Mouse (Mus musculus) liver, postnatal 0 days (tissue): ENCODE data around the gene Tulp3. TPM values are rescaled to one million over a fixed set of nuclear protein-coding genes. Genes with fewer than 3 reads are reported as not detected.

ENCODE experiments used
- ATAC-seq: fragments of 200-750 bp; cut with Nextera tagmentation; 2 replicates; pipeline ENCODE4 v1.8.0; 2017; ENCODE audit warnings: mild to moderate bottlenecking, moderate library complexity
- DNase-seq: peaks from one replicate; pipeline ENCODE4 v3.0.0-alpha.2; 2016
- H3K27ac ChIP-seq: fragments of 300-500 bp; sonication (generic); 2 replicates; pipeline ENCODE4 v1.5.1; 2014; ENCODE audit warnings: antibody characterized with exemption, moderate library complexity, mild to moderate bottlenecking, low read depth
- H3K27me3 ChIP-seq: fragments of 300-500 bp; sonication (generic); 2 replicates; pipeline ENCODE4 v1.6.1; 2014; ENCODE audit warnings: low read length, control low read depth, mixed read lengths; ENCODE audit not compliant: insufficient read depth
- H3K36me3 ChIP-seq: fragments of 300-500 bp; sonication (generic); replicated peaks from 2 replicates; pipeline ENCODE4 v1.6.1; 2014; ENCODE audit warnings: mild to moderate bottlenecking, control low read depth, low read length, moderate library complexity, mixed read lengths; ENCODE audit not compliant: insufficient read depth
- H3K4me1 ChIP-seq: fragments of 300-500 bp; sonication (generic); 2 replicates; pipeline ENCODE4 v1.6.1; 2014; ENCODE audit warnings: antibody characterized with exemption, mild to moderate bottlenecking, control low read depth; ENCODE audit not compliant: insufficient read depth
- H3K4me2 ChIP-seq: fragments of 300-500 bp; sonication (generic); 2 replicates; pipeline ENCODE4 v1.6.1; 2014; ENCODE audit warnings: low read depth, mild to moderate bottlenecking, low read length, moderate library complexity, mixed read lengths
- H3K4me3 ChIP-seq: fragments of 300-500 bp; sonication (generic); 2 replicates; pipeline ENCODE4 v1.5.1; 2014; ENCODE audit warnings: low read depth, low read length
- H3K9ac ChIP-seq: fragments of 300-500 bp; sonication (generic); replicated peaks from 2 replicates; pipeline ENCODE4 v1.6.1; 2014; ENCODE audit warnings: mild to moderate bottlenecking, moderate library complexity
- H3K9me3 ChIP-seq: fragments of 300-500 bp; sonication (generic); 2 replicates; pipeline ENCODE4 v1.6.1; 2016; ENCODE audit warnings: mild to moderate bottlenecking, control low read depth, low read length, mixed read lengths
- CTCF ChIP-seq: sonication (generic); IDR thresholded peaks from 2 replicates; pipeline ENCODE4 v1.5.1; 2016; ENCODE audit warnings: antibody characterized with exemption, low read depth
- EP300 ChIP-seq: IDR thresholded peaks from 2 replicates; pipeline ENCODE4 v1.6.1; 2016; ENCODE audit warnings: antibody characterized with exemption, low read depth, mild to moderate bottlenecking
- WGBS: fragments of 180-500 bp; shearing (Covaris S2); extraction: QIAGEN DNeasy Blood & Tissue Kit; methylation state at CpG from one replicate; pipeline ENCODE4 v1.1.7; 2014; ENCODE audit not compliant: insufficient replicate concordance; 5-methylcytosine and 5-hydroxymethylcytosine counted together
- polyA plus RNA-seq: library from polyadenylated mRNA; unstranded; fragments of >200 nt; fragmentation: Nextera tagmentation; extraction: Ambion mirVana; gene quantifications from 2 replicates; pipeline ENCODE4 v1.2.1, GENCODE M21; 2015

Gene Tulp3
- polyA plus RNA-seq, 1 experiment from 2014 or later = 1.2 TPM

GRCm38 (mm10) chr6:128362381-128363006 lies 6.8 kb upstream of the Tulp3 start, which contains the start of the genes Rhno1 and Foxm1:
Gene Rhno1 (minus strand): TSS chr6:128362911.
Gene Foxm1 (plus strand): TSS chr6:128362967.
- peaks cover 19% of the 10 kb centered on the region for H3K4me1 ChIP-seq
- H3K36me3 ChIP-seq = peaks cover 28% of the 10 kb centered on the region
- under 1% methylated on average over 35 of the region's 76 CpGs for WGBS

GRCm38 (mm10) chr6:128361901-128362300 lies 6.2 kb upstream of the Tulp3 start:
- Histone ChIP-seq H3K27me3 (no peaks in the 10 kb centered on the region), H3K4me3 (peak overlapping the region; percentile 96), H3K27ac (peak overlapping the region; percentile 94), H3K9me3 (no peaks in the 10 kb centered on the region), H3K4me1 (peaks cover 19% of the 10 kb centered on the region), H3K4me2 (peak overlapping the region; percentile 97), H3K36me3 (peaks cover 26% of the 10 kb centered on the region), H3K9ac (peak overlapping the region; percentile 97)
- no peak for TF ChIP-seq EP300
- TF ChIP-seq CTCF = no peak
- DNase-seq = no peak
- ATAC-seq = no peak
- WGBS = 15% methylated on average over 9 of the region's 9 CpGs

More at GRCm38 (mm10) chr6:128362381-128363006, 6.8 kb upstream of the Tulp3 start, which contains the start of the genes Rhno1 and Foxm1:
- TF ChIP-seq CTCF (no peak), EP300 (no peak)
- ATAC-seq = peak; percentile 90
- Histone ChIP-seq H3K27ac (peak within 1 kb of the TSS; percentile 94), H3K4me2 (peak within 1 kb of the TSS; percentile 97), H3K9ac (peak within 1 kb of the TSS; percentile 97), H3K9me3 (no peaks in the 10 kb centered on the region), H3K27me3 (no peaks in the 10 kb centered on the region), H3K4me3 (peak within 1 kb of the TSS; percentile 96)
- DNase-seq = peak; percentile 90

- 28% methylated on average over 2 of the region's 2 CpGs for WGBS
- Histone ChIP-seq H3K27ac (no peak overlapping the region), H3K9me3 (no peaks in the 10 kb centered on the region), H3K9ac (no peak overlapping the region), H3K4me2 (no peak overlapping the region), H3K27me3 (peaks cover 2% of the 10 kb centered on the region; the same call in 1 of the 2 replicates), H3K4me3 (no peak overlapping the region), H3K36me3 (peaks cover 20% of the 10 kb centered on the region), H3K4me1 (peaks cover 27% of the 10 kb centered on the region)
- TF ChIP-seq CTCF (peak; percentile 86), EP300 (no peak)
- ATAC-seq (no peak), DNase-seq (peak; percentile 68)
These were observed 3.3 kb upstream of the Tulp3 start for GRCm38 (mm10) chr6:128358999-128359398.

GRCm38 (mm10) chr6:128355201-128355681 lies 410 bp downstream of the Tulp3 start:
- TF ChIP-seq EP300 (no peak), CTCF (no peak)
- peak; percentile 53 for ATAC-seq
- under 1% methylated on average over 19 of the region's 28 CpGs for WGBS
- DNase-seq = no peak
- H3K27me3 ChIP-seq = peaks cover 2% of the 10 kb centered on the region; the same call in 1 of the 2 replicates
- peak overlapping the region; percentile 70 for H3K27ac ChIP-seq
- peaks cover 20% of the 10 kb centered on the region for H3K36me3 ChIP-seq
- H3K4me2 ChIP-seq = peak overlapping the region; percentile 97
- peak overlapping the region; percentile 65 for H3K9ac ChIP-seq
- no peaks in the 10 kb centered on the region for H3K9me3 ChIP-seq
- H3K4me3 ChIP-seq = peak overlapping the region; percentile 73
- peaks cover 14% of the 10 kb centered on the region for H3K4me1 ChIP-seq

- no peak overlapping the region for H3K4me3 ChIP-seq
- H3K36me3 ChIP-seq = peaks cover 20% of the 10 kb centered on the region
- H3K9me3 ChIP-seq = no peaks in the 10 kb centered on the region
- peaks cover 2% of the 10 kb centered on the region; the same call in 1 of the 2 replicates for H3K27me3 ChIP-seq
- no peak overlapping the region for H3K4me2 ChIP-seq
- H3K9ac ChIP-seq = no peak overlapping the region
- ATAC-seq (no peak), DNase-seq (no peak)
- TF ChIP-seq CTCF = no peak
- no peak for TF ChIP-seq EP300
- no peak overlapping the region for H3K27ac ChIP-seq
- H3K4me1 ChIP-seq = peaks cover 12% of the 10 kb centered on the region
- WGBS = 61% methylated on average over 3 of the region's 3 CpGs
These were observed 1.5 kb downstream of the Tulp3 start for GRCm38 (mm10) chr6:128354140-128354539.

GRCm38 (mm10) chr6:128349711-128350110 lies 5.9 kb downstream of the Tulp3 start:
- TF ChIP-seq CTCF (no peak), EP300 (no peak)
- 40% methylated on average over 7 of the region's 7 CpGs for WGBS
- no peaks in the 10 kb centered on the region for H3K27me3 ChIP-seq
- no peak overlapping the region for H3K4me2 ChIP-seq
- no peak overlapping the region for H3K4me3 ChIP-seq
- no peaks in the 10 kb centered on the region for H3K9me3 ChIP-seq
- DNase-seq = no peak
- ATAC-seq = no peak
- peaks cover 2% of the 10 kb centered on the region; the same call in 1 of the 2 replicates for H3K4me1 ChIP-seq
- H3K36me3 ChIP-seq = no peaks in the 10 kb centered on the region
- H3K9ac ChIP-seq = no peak overlapping the region
- H3K27ac ChIP-seq = peak overlapping the region; percentile 17; the same call in 1 of the 2 replicates
